Mouse (Mus musculus): ENCODE data around the gene Cxcl12. TPM values are rescaled to one million over a fixed set of nuclear protein-coding genes. Genes with fewer than 3 reads are reported as not detected.

Gene Cxcl12
- polyA plus RNA-seq (2017; shearing (Covaris generic)) = 0.24 TPM

DNA sequence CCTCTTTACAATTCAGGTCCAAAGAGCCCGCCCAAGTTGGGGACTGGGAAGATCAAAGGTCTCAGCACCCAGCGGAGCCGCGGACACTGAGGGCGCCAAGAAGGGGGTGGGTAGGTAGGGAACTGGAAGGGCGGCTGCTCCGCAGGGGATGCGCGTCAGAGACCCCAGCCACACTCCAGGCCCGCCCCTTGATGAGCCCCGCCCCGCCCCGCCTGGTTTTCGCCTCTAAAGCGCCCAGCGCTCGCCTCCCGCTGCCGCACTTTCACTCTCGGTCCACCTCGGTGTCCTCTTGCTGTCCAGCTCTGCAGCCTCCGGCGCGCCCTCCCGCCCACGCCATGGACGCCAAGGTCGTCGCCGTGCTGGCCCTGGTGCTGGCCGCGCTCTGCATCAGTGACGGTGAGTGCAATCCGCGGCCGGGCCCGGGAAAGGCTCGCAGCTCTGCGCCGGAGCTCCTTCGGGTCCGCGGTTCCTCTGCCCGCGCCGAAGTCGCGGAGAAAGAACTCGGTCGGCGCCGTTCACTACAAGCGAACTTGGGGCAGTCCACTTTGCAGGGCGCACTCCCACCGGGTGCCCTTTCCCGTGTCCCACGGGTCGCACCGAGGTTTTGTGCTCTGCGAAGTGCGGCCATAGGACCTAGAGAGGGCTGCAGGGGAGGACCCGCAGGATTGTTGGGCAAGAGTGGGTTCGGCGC lies at the start of gene Cxcl12:
Gene Cxcl12 (plus strand): TSS at position 215 of the 691 bp plus-strand sequence.

